Mouse (Mus musculus) adrenal gland, postnatal 36 days (tissue): ENCODE data around the gene Nploc4. TPM values are rescaled to one million over a fixed set of nuclear protein-coding genes. Genes with fewer than 3 reads are reported as not detected.
A peak's percentile ranks its signal among the peaks of the same experiment; 100 is the strongest.

Experiments used
- DNase-seq, 2 experiments: peaks; one replicate each; pipeline ENCODE4 v3.0.0; 2021; ENCODE audit warnings: mixed read lengths in 1 of 2
- long read RNA-seq, 2 experiments: library from polyadenylated mRNA; stranded (forward); transcript quantifications; one replicate each; pipeline ENCODE4 v2.0.0; 2021; ENCODE audit warnings: borderline sequencing depth in 2 of 2
- total RNA-seq, 2 experiments: library from RNA; stranded (reverse); gene quantifications; 2 replicates each; pipeline ENCODE4 v1.2.3; 2021

The Nploc4 gene
- total RNA-seq: 100 to 1,000 TPM in 1 of 2 experiments, 10 to 100 TPM in 1; 86.2 to 101 TPM
- long read RNA-seq, experiment 1, full-length matches to known transcripts: 9 of 25 reads
- long read RNA-seq, experiment 1, partial matches to known transcripts: 3 of 25 reads
- long read RNA-seq, experiment 1, other reads (novel, unspliced or antisense): 13 of 25 reads
- long read RNA-seq, experiment 2, full-length matches to known transcripts: 12 of 14 reads
- long read RNA-seq, experiment 2, partial matches to known transcripts: 1 of 14 reads
- long read RNA-seq, experiment 2, other reads (novel, unspliced or antisense): 1 of 14 reads

GRCm38 (mm10) chr11:120437152-120437856 is at the start of gene Nploc4:
TSS of gene Nploc4 (minus strand) at chr11:120437708.
- peak; percentile 91 to 92 for DNase-seq

GRCm38 (mm10) chr11:120485251-120485650 is 47.7 kb upstream of the Nploc4 start:
- DNase-seq: no peak

GRCm38 (mm10) chr11:120484265-120484981 is 46.9 kb upstream of the Nploc4 start, which contains the start of gene Mrpl12:
TSS of gene Mrpl12 (plus strand) at chr11:120484613.
- peak; percentile 94 for DNase-seq

GRCm38 (mm10) chr11:120483448-120483934 is 46.0 kb upstream of the Nploc4 start:
- no peak for DNase-seq

GRCm38 (mm10) chr11:120472052-120472451 is 34.5 kb upstream of the Nploc4 start:
- no peak for DNase-seq

GRCm38 (mm10) chr11:120467736-120468092 is 30.2 kb upstream of the Nploc4 start:
- no peak for DNase-seq

- DNase-seq: peak; percentile 95 to 96
Observed at GRCm38 (mm10) chr11:120467051-120467735, 29.7 kb upstream of the Nploc4 start, which contains the start of gene Arl16. TSS of gene Arl16 (minus strand) at chr11:120467607.

GRCm38 (mm10) chr11:120465521-120465920 is 28.0 kb upstream of the Nploc4 start:
- DNase-seq: no peak

- DNase-seq: no peak
Observed at GRCm38 (mm10) chr11:120464365-120464764, 26.9 kb upstream of the Nploc4 start.

- DNase-seq: no peak
Observed at GRCm38 (mm10) chr11:120463536-120463935, 26.0 kb upstream of the Nploc4 start.

GRCm38 (mm10) chr11:120458847-120459597 is 21.5 kb upstream of the Nploc4 start:
- no peak for DNase-seq

GRCm38 (mm10) chr11:120457772-120458751 is 20.6 kb upstream of the Nploc4 start, which contains the start of the genes Oxld1 and Ccdc137:
TSS of gene Oxld1 (minus strand) at chr11:120458068.
TSS of gene Ccdc137 (plus strand) at chr11:120458115.
- peak; percentile 84 to 87 for DNase-seq

GRCm38 (mm10) chr11:120457370-120457769 is 19.9 kb upstream of the Nploc4 start:
- no peak for DNase-seq

GRCm38 (mm10) chr11:120455413-120455812 is 17.9 kb upstream of the Nploc4 start:
- no peak for DNase-seq

- no peak for DNase-seq
Observed at GRCm38 (mm10) chr11:120454965-120455364, 17.5 kb upstream of the Nploc4 start.

- DNase-seq: no peak
Observed at GRCm38 (mm10) chr11:120453306-120453705, 15.8 kb upstream of the Nploc4 start, which contains the start of gene Pde6g. TSS of gene Pde6g (minus strand) at chr11:120453500.

- no peak for DNase-seq
Observed at GRCm38 (mm10) chr11:120452246-120452645, 14.7 kb upstream of the Nploc4 start.

- DNase-seq: no peak
Observed at GRCm38 (mm10) chr11:120447179-120447578, 9.7 kb upstream of the Nploc4 start.

GRCm38 (mm10) chr11:120445475-120445874 is 8.0 kb upstream of the Nploc4 start:
- DNase-seq: no peak

GRCm38 (mm10) chr11:120444106-120444505 is 6.6 kb upstream of the Nploc4 start:
- DNase-seq: no peak
